Comparison of ENCODE assay signal across 21 mouse cellular contexts in the genomic region with DNA sequence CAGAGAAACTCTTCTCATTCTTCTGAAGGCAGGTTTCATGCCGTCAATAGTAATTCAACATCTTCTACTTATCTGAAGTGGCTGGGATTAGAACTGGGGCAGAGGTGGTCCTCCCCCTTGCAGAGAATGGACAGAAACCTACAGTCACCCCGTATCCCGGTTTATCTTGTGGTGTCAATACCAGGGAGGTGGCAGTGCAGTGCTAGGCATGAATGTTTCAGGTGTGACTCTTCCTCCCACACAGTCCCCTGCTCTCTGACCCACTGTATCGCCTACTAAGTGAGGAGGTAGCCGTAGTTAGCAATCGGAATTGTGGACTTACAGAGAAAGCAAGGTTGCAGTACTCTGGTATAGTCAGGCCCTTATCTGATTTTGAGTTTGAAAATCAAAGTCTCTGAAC.
A peak's percentile ranks its signal among the peaks of the same experiment; 100 is the strongest.
DNase-seq lines count a peak whose midpoint lies in the region; ATAC-seq and TF ChIP-seq lines count a peak whose summit lies in the region.
"Had no signal": no experiment of that assay in that cellular context is flagged by ENCODE, and none has a peak within 500 bp of the region (broad histone marks: within the 10 kb centered on the region; RNA-seq: fewer than 3 reads in every experiment).

No protein-coding gene starts in this region.

- H3K9ac ChIP-seq in intestine, embryonic 16.5 days (ENCODE audit: low read depth, low read length), result no peak overlapping the region
- H3K9ac ChIP-seq in intestine, postnatal 0 days (ENCODE audit: low read depth, low read length), result no peak overlapping the region
- H3K9ac ChIP-seq: embryonic facial prominence, embryonic 13.5 days; forebrain, embryonic 12.5 days; heart, embryonic 13.5 days; hindbrain, embryonic 14.5 days had no signal

- H3K27me3 ChIP-seq in intestine, embryonic 16.5 days (replicated peaks; ENCODE audit: control insufficient read depth, insufficient read depth, low read length), result no peaks in the 10 kb centered on the region
- no peaks in the 10 kb centered on the region for H3K27me3 ChIP-seq in intestine, postnatal 0 days (replicated peaks; ENCODE audit: control insufficient read depth, insufficient read depth, low read length)
- H3K27me3 ChIP-seq in testis, adult 2 months (ENCODE audit: control insufficient read depth, insufficient read depth, low read length), result no peaks in the 10 kb centered on the region
- no peaks in the 10 kb centered on the region for H3K27me3 ChIP-seq in small intestine, adult 2 months (ENCODE audit: control insufficient read depth, insufficient read depth, low read length)
- H3K27me3 ChIP-seq: CH12.LX; embryonic facial prominence, embryonic 13.5 days; forebrain, embryonic 12.5 days; heart, embryonic 13.5 days; Patski had no signal

- no peaks in the 10 kb centered on the region for H3K36me3 ChIP-seq in intestine, embryonic 16.5 days (ENCODE audit: control insufficient read depth, insufficient read depth, low read length)
- 0 out of 2 replicates have a peak, but pooled peaks cover 6% of the 10 kb centered on the region for H3K36me3 ChIP-seq in intestine, postnatal 0 days (ENCODE audit: control insufficient read depth, insufficient read depth)
- no peaks in the 10 kb centered on the region; the same call in 1 of the 2 replicates for H3K36me3 ChIP-seq in testis, adult 2 months (ENCODE audit: control insufficient read depth, insufficient read depth, low read length)
- H3K36me3 ChIP-seq in small intestine, adult 2 months (ENCODE audit: control insufficient read depth, insufficient read depth, low read length), result peaks cover 8% of the 10 kb centered on the region
- H3K36me3 ChIP-seq: forebrain, embryonic 12.5 days had no signal

- no peak overlapping the region for H3K4me3 ChIP-seq in intestine, embryonic 16.5 days (ENCODE audit: low read length)
- no peak overlapping the region for H3K4me3 ChIP-seq in intestine, postnatal 0 days (ENCODE audit: low read depth, low read length)
- peak overlapping the region; percentile 54 for H3K4me3 ChIP-seq in testis, adult 2 months (ENCODE audit: control insufficient read depth, low read depth, low read length)
- H3K4me3 ChIP-seq in small intestine, adult 2 months (ENCODE audit: low read depth, low read length), result peak overlapping the region; percentile 23; the same call in 1 of the 2 replicates
- H3K4me3 ChIP-seq: embryonic facial prominence, embryonic 13.5 days; forebrain, embryonic 12.5 days; heart, embryonic 13.5 days; hindbrain, embryonic 10.5 days had no signal

- 78% methylated on average over 6 of the region's 6 CpGs for WGBS in intestine, embryonic 16.5 days
- 73% methylated on average over 6 of the region's 6 CpGs for WGBS in intestine, postnatal 0 days
- 68% methylated on average over 6 of the region's 6 CpGs for WGBS in small intestine, adult 2 months

- 0 out of 2 replicates have a peak overlapping the region, but pooled peaks have one; percentile 4 for H3K4me2 ChIP-seq in intestine, embryonic 16.5 days (ENCODE audit: low read depth, low read length)
- H3K4me2 ChIP-seq in intestine, postnatal 0 days (replicated peaks; ENCODE audit: low read depth), result no peak overlapping the region
- H3K4me2 ChIP-seq: embryonic facial prominence, embryonic 13.5 days; forebrain, embryonic 12.5 days; heart, embryonic 13.5 days; hindbrain, embryonic 14.5 days had no signal

- no peaks in the 10 kb centered on the region for H3K9me3 ChIP-seq in intestine, embryonic 16.5 days (ENCODE audit: control insufficient read depth, low read length)
- H3K9me3 ChIP-seq in intestine, postnatal 0 days (ENCODE audit: control insufficient read depth), result no peaks in the 10 kb centered on the region
- H3K9me3 ChIP-seq: embryonic facial prominence, embryonic 13.5 days; forebrain, embryonic 12.5 days; heart, embryonic 13.5 days; hindbrain, embryonic 10.5 days had no signal

- H3K4me1 ChIP-seq in intestine, embryonic 16.5 days (ENCODE audit: control insufficient read depth, insufficient read depth, low read length), result peaks cover 11% of the 10 kb centered on the region
- no peaks in the 10 kb centered on the region for H3K4me1 ChIP-seq in intestine, postnatal 0 days (replicated peaks; ENCODE audit: control insufficient read depth, insufficient read depth, low read length)
- no peaks in the 10 kb centered on the region for H3K4me1 ChIP-seq in testis, adult 2 months (ENCODE audit: control insufficient read depth, insufficient read depth, low read length)
- H3K4me1 ChIP-seq in small intestine, adult 2 months (ENCODE audit: control insufficient read depth, insufficient read depth, insufficient read length, low read length), result peaks cover 24% of the 10 kb centered on the region; the same call in 1 of the 2 replicates

- no peak for TF ChIP-seq POLR2A in testis, adult 2 months (IDR thresholded peaks at IDR 0.05; ENCODE audit: control insufficient read depth, low read depth, low read length)
- TF ChIP-seq POLR2A in small intestine, adult 2 months (IDR thresholded peaks at IDR 0.05; ENCODE audit: low read depth, low read length), result no peak

- H3K27ac ChIP-seq in intestine, embryonic 16.5 days (ENCODE audit: low read length), result no peak overlapping the region
- H3K27ac ChIP-seq in intestine, postnatal 0 days (ENCODE audit: low read depth, low read length), result no peak overlapping the region
- H3K27ac ChIP-seq in testis, adult 2 months (ENCODE audit: control insufficient read depth, insufficient read depth, low read depth, low read length), result no peak overlapping the region
- H3K27ac ChIP-seq in small intestine, adult 2 months (ENCODE audit: insufficient read depth, low read depth, low read length), result no peak overlapping the region
- H3K27ac ChIP-seq: embryonic facial prominence, embryonic 13.5 days; forebrain, embryonic 12.5 days; heart, embryonic 13.5 days; hindbrain, embryonic 10.5 days; hindbrain, embryonic 14.5 days had no signal

- no peak for TF ChIP-seq CTCF in intestine, postnatal 0 days (IDR thresholded peaks at IDR 0.05; ENCODE audit: low read depth)
- TF ChIP-seq CTCF in testis, adult 2 months (IDR thresholded peaks at IDR 0.05; ENCODE audit: control insufficient read depth, insufficient read depth, insufficient replicate concordance, low read depth, low read length), result no peak
- no peak for TF ChIP-seq CTCF in small intestine, adult 2 months (IDR thresholded peaks at IDR 0.05; ENCODE audit: extremely low read depth, insufficient read length, insufficient replicate concordance, low read depth, low read length)

- no peak for ATAC-seq in intestine, embryonic 16.5 days
- no peak for ATAC-seq in intestine, postnatal 0 days
- ATAC-seq: activated CD4-positive, CD25-positive, alpha-beta regulatory T cell, adult 4 months; forebrain, embryonic 16.5 days; Patski had no signal

- DNase-seq in testis, postnatal 10 days (ENCODE audit: low spot score), result no peak
- DNase-seq in heart, postnatal 4 days, result no peak
- DNase-seq: adrenal gland, adult 2 months; adrenal gland, postnatal 25 days; cerebellum, adult 18-20 months; cerebellum, adult 9-11 months; cerebellum, postnatal 36 days; gastrocnemius, postnatal 14 days had no signal

Comparison
In these comparisons a context has a peak if more than half of its experiments do, and no peak if none do; other contexts are left out.
1. H3K4me3 ChIP-seq: peak in testis, adult 2 months (single experiment) and small intestine, adult 2 months (single experiment); none in intestine, embryonic 16.5 days (single experiment) and intestine, postnatal 0 days (single experiment).